Mouse (Mus musculus): ENCODE results near the gene Krtap3-2. TPM values are rescaled to one million over a fixed set of nuclear protein-coding genes. Genes with fewer than 3 reads are reported as not detected.
"Not testable (repeated sequence)": the region's sequence is repeated elsewhere in the genome, so short reads cannot be mapped to it uniquely, and the experiment has no call there.

Krtap3-2 gene
- polyA plus RNA-seq (2015; fragmentation: Nextera tagmentation; extraction: Ambion mirVana): not detected in 2 replicates

DNA sequence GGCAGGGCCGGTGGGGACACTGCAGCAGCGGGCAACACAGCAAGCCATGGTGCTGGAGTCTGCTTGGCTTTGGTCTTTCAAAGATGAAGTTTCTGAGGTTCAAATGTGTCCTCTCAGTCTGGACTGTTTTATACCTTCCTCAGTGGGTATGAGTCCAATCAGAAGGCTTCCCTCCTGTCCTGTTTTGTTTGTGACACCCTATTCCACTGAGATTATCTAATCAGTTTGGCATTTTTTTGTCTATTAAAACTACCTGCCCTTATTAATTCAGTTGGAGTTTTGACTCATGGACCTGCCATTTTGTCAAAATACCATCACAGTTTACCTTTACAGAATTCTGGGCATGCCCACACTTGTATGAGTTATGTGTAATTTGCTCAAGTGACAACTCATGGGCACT, at the start of gene Krtap3-2:
Krtap3-2 (minus strand) TSS at position 101 of the 400 bp plus-strand sequence.
- 84% methylated on average over 2 of the region's 2 CpGs for WGBS
- no peaks in the 10 kb centered on the region for H3K4me1 ChIP-seq
- no peak within 1 kb of the TSS for H3K27ac ChIP-seq
- no peak within 1 kb of the TSS for H3K4me2 ChIP-seq
- H3K9ac ChIP-seq: no peak within 1 kb of the TSS
- no peaks in the 10 kb centered on the region for H3K36me3 ChIP-seq
- no peaks in the 10 kb centered on the region for H3K27me3 ChIP-seq (replicated peaks)
- ATAC-seq (ENCODE audit: insufficient read depth, low FRiP score, low read depth): no peak
- H3K4me3 ChIP-seq (replicated peaks): no peak within 1 kb of the TSS
- H3K9me3 ChIP-seq: no peaks in the 10 kb centered on the region

DNA sequence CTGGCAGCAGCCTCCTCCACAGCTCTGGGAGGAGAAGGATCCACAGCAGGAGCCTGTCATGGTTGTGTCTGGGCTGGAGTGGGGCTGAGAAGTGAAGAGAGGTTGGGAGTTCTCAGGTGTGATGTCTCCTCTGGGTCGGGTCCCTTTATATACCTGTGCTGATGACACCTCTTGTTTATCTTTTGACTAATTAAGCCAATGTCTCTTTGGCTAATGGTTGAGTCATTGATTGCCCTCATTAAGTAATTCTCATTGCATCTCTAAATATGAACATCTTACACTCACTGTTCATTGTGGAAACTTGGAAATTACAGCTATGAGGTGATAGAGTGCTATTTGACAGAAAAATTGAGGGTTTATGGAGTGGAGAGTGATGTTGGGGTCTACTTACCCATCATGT, 46.6 kb upstream of the Krtap3-2 start, which contains the start of gene Gm11938:
Gm11938 (minus strand) TSS at position 101 of the 400 bp plus-strand sequence.
- H3K9ac ChIP-seq; H3K27ac ChIP-seq; H3K4me1 ChIP-seq; H3K36me3 ChIP-seq; H3K4me3 ChIP-seq (replicated peaks); H3K27me3 ChIP-seq (replicated peaks); H3K9me3 ChIP-seq; H3K4me2 ChIP-seq; ATAC-seq (ENCODE audit: insufficient read depth, low FRiP score, low read depth): not testable (repeated sequence)
- WGBS: 48% methylated on average over 1 of the region's 1 CpGs

DNA sequence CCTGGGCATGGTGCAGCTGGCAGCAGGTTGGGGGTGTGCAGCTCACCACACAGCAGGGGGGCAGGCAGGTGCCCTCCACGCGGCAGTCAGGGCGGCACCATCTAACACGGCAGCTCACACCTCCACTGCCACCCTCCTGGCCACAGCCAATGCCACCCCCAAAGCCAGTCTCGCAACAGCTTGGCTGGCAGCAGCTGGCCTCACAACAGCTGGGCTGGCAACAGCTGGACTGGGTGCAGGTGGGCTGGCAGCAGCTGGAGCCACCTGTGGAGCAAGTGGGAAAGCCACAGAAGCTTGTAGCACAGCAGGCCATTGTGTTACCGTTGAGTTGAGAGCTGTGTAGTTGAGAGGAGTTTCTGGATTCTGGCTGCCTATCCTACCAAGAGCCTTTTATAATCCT, 41.1 kb upstream of the Krtap3-2 start, which contains the start of gene Krtap9-3:
Krtap9-3 (minus strand) TSS at position 364 of the 400 bp plus-strand sequence.
- not testable (repeated sequence) for H3K9ac ChIP-seq; H3K4me1 ChIP-seq; H3K4me2 ChIP-seq; H3K4me3 ChIP-seq (replicated peaks); ATAC-seq (ENCODE audit: insufficient read depth, low FRiP score, low read depth); H3K27me3 ChIP-seq (replicated peaks); H3K27ac ChIP-seq; H3K9me3 ChIP-seq; H3K36me3 ChIP-seq
- 72% methylated on average over 6 of the region's 6 CpGs for WGBS

DNA sequence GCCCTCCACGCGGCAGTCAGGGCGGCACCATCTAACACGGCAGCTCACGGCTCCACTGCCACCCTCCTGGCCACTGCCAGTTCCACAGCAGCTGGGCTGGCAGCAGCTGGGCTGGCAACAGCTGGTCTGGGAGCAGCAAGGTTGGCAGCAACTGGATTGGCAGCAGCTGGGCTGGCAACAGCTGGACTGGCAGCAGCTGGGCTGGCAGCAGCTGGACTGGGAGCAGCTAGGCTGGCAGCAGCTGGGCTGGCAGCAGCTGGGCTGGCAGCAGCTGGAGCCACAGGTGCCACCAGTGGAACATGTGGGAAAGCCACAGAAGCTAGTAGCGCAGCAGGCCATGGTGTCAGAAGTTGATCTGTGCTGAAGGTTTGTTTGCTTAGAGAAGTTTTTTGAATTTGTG, 34.3 kb upstream of the Krtap3-2 start, which contains the start of gene Krtap1-3:
Krtap1-3 (minus strand) TSS at position 359 of the 400 bp plus-strand sequence.
- H3K36me3 ChIP-seq: no peaks in the 10 kb centered on the region
- H3K4me3 ChIP-seq (replicated peaks): no peak within 1 kb of the TSS
- no peak within 1 kb of the TSS for H3K9ac ChIP-seq
- no peaks in the 10 kb centered on the region for H3K9me3 ChIP-seq
- ATAC-seq (ENCODE audit: insufficient read depth, low FRiP score, low read depth): no peak
- H3K4me1 ChIP-seq: no peaks in the 10 kb centered on the region
- no peak within 1 kb of the TSS for H3K4me2 ChIP-seq
- no peaks in the 10 kb centered on the region for H3K27me3 ChIP-seq (replicated peaks)
- no peak within 1 kb of the TSS for H3K27ac ChIP-seq
- WGBS: 81% methylated on average over 6 of the region's 6 CpGs

DNA sequence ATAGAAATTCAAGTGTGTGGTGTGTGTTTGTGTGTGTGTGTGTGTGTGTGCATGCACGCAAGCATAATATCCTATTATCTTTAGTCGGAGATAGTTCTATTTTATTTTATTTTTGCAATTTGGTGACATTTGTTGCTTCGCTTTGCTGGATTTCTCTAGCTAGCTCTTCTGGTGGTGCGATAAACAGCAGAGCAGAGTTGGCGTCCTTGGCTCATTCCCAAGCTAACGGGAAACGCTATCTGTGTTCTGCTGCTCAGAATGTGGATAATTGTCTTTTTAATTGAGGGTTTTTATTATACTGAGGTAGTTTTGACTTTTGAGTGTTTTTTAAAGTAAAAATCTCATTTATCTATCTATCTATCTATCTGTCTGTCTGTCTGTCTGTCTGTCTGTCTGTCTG, 28.4 kb upstream of the Krtap3-2 start:
- H3K9ac ChIP-seq: no peak overlapping the region
- H3K36me3 ChIP-seq: no peaks in the 10 kb centered on the region
- no peak overlapping the region for H3K27ac ChIP-seq
- H3K27me3 ChIP-seq (replicated peaks): no peaks in the 10 kb centered on the region
- no peak overlapping the region for H3K4me2 ChIP-seq
- 81% methylated on average over 7 of the region's 7 CpGs for WGBS
- no peaks in the 10 kb centered on the region for H3K9me3 ChIP-seq
- H3K4me1 ChIP-seq: no peaks in the 10 kb centered on the region
- H3K4me3 ChIP-seq (replicated peaks): no peak overlapping the region
- ATAC-seq (ENCODE audit: insufficient read depth, low FRiP score, low read depth): no peak

DNA sequence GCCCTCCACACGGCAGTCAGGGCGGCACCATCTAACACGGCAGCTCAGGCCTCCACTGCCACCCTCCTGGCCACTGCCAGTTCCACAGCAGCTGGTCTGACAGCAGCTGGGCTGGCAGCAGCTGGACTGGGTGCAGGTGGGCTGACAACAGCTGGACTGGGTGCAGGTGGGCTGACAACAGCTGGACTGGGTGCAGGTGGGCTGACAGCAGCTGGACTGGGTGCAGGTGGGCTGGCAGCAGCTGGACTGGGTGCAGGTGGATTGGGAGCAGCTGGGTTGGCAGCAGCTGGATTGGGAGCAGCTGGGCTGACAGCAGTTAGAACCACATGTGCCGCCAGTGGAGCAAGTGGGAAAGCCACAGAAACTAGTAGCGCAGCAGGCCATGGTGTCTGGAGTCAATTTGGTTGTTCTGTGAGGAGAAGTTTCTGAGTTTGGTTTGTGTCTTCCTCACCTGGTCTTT, 26.6 kb upstream of the Krtap3-2 start, which contains the start of gene Krtap1-4:
Krtap1-4 (minus strand) TSS at position 410 of the 460 bp plus-strand sequence.
- Histone ChIP-seq H3K4me1 (no peaks in the 10 kb centered on the region), H3K36me3 (no peaks in the 10 kb centered on the region), H3K9me3 (no peaks in the 10 kb centered on the region), H3K4me3 (replicated peaks) (no peak within 1 kb of the TSS), H3K9ac (no peak within 1 kb of the TSS), H3K27me3 (replicated peaks) (no peaks in the 10 kb centered on the region), H3K27ac (no peak within 1 kb of the TSS), H3K4me2 (no peak within 1 kb of the TSS)
- no peak for ATAC-seq (ENCODE audit: insufficient read depth, low FRiP score, low read depth)
- WGBS: 77% methylated on average over 5 of the region's 5 CpGs

DNA sequence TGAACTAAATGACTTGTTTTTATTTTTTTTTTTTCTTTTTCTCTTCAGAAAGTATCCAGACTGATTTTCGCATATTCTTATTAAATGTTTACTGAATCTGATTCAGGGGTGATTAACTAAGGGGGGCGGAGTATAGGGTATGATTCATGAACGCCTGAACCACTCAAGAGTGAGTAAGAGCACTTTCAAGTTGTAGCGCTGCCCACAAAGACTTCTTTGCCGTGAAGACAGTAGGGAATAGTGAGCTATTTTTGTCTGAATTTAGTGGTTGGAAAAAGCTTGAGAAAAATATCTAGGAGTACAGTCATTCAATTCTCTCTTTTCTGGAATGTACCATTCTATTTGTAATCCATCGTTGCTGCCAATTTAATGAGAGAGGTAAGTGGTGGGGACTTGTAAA, 24.9 kb upstream of the Krtap3-2 start:
- no peak overlapping the region for H3K4me2 ChIP-seq
- H3K36me3 ChIP-seq: no peaks in the 10 kb centered on the region
- H3K27me3 ChIP-seq (replicated peaks): no peaks in the 10 kb centered on the region

DNA sequence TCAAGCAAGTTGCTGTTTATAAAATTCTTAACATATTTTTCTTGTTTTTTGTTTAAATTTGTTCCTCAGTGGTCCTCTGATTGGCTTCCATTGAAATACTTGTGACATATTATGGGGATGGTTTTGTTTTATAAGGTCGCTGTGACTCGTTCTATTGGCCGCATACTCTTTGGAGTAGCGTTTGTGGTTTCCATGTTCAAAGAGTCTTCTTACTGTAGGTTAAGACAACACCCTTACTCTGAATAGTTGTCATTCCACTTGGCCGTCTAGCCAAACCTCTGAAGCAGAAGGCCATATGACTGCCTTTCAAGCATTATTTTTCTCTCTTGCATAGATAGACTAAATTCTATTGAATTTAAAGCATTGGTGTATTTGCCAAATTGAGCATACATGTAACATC, 24.4 kb upstream of the Krtap3-2 start:
- H3K36me3 ChIP-seq: no peaks in the 10 kb centered on the region
- no peak overlapping the region for H3K4me2 ChIP-seq
- no peak overlapping the region for H3K9ac ChIP-seq
- H3K27ac ChIP-seq: no peak overlapping the region
- no peak overlapping the region for H3K4me3 ChIP-seq (replicated peaks)
- H3K4me1 ChIP-seq: no peaks in the 10 kb centered on the region
- H3K9me3 ChIP-seq: no peaks in the 10 kb centered on the region
- no peak for ATAC-seq (ENCODE audit: insufficient read depth, low FRiP score, low read depth)
- H3K27me3 ChIP-seq (replicated peaks): no peaks in the 10 kb centered on the region
- 92% methylated on average over 5 of the region's 5 CpGs for WGBS

More for the DNA sequence above, 24.9 kb upstream of the Krtap3-2 start:
- ATAC-seq (ENCODE audit: insufficient read depth, low FRiP score, low read depth): no peak
- no peak overlapping the region for H3K4me3 ChIP-seq (replicated peaks)
- H3K27ac ChIP-seq: no peak overlapping the region
- no peak overlapping the region for H3K9ac ChIP-seq
- 81% methylated on average over 6 of the region's 6 CpGs for WGBS
- no peaks in the 10 kb centered on the region for H3K9me3 ChIP-seq
- H3K4me1 ChIP-seq: no peaks in the 10 kb centered on the region

DNA sequence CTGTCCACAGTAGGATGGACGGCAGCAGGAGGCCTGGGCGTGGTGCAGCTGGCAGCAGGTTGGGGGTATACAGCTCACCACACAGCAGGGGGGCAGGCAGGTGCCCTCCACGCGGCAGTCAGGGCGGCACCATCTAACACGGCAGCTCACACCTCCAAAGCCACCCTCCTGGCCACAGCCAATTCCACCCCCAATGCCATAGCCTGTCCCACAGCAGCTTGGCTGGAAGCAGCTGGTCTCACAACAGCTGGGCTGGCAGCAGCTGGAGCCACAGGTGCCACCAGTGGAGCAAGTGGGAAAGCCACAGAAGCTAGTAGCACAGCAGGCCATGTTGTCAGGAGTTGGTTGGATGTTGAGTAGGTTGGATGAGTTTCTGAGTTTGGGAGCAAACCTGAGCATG, 24.0 kb upstream of the Krtap3-2 start, which contains the start of gene Krtap1-5:
Krtap1-5 (minus strand) TSS at position 381 of the 400 bp plus-strand sequence.
- Histone ChIP-seq H3K9ac (no peak within 1 kb of the TSS), H3K27ac (no peak within 1 kb of the TSS), H3K36me3 (no peaks in the 10 kb centered on the region), H3K4me2 (no peak within 1 kb of the TSS), H3K27me3 (replicated peaks) (no peaks in the 10 kb centered on the region), H3K4me3 (replicated peaks) (no peak within 1 kb of the TSS), H3K9me3 (no peaks in the 10 kb centered on the region), H3K4me1 (no peaks in the 10 kb centered on the region)
- WGBS: 80% methylated on average over 6 of the region's 6 CpGs
- ATAC-seq (ENCODE audit: insufficient read depth, low FRiP score, low read depth): no peak

DNA sequence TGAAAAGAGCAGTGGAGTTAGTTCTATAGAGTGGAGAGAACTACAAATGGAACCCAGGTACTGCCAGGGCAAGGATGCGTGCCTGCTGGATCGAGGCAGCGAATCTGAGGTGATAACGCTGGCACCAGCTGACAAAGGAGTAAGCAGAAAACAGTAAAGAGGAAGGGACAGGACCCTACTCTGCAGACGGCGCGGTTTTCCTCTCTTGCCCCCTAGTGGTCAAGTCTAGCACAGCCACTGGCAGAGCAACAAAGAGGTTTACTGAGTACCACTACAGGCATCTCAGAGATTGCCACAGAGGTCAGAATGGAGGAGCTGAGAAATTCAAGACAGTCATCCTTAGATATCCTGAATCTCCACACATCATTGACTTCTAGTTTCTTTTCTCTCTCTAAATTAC, 17.5 kb upstream of the Krtap3-2 start:
- Histone ChIP-seq H3K4me1 (no peaks in the 10 kb centered on the region), H3K9me3 (no peaks in the 10 kb centered on the region), H3K4me2 (peak overlapping the region; percentile 45; the same call in 1 of the 2 replicates), H3K9ac (no peak overlapping the region), H3K27me3 (replicated peaks) (no peaks in the 10 kb centered on the region), H3K36me3 (no peaks in the 10 kb centered on the region), H3K4me3 (replicated peaks) (no peak overlapping the region), H3K27ac (no peak overlapping the region)
- ATAC-seq (ENCODE audit: insufficient read depth, low FRiP score, low read depth): no peak
- WGBS: 2% methylated on average over 7 of the region's 7 CpGs

DNA sequence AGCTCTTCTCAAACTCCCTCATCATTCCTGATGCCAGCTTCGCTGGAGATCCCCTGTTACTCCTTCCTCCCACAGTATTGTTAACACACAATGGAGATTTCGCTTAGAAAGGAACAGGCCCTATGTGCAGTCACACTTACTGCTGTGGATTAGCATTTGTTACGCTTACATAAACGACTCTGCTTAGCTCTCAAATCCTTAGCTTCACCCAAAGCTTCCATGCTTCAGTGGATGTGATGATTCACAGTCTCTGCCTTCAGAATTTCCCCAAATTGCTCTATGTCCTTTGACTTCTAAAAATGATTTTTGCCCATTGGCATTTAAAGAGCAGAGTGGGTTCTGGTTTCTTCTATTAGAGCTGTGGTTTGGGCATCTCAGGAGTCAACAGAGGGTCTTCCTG, 16.5 kb upstream of the Krtap3-2 start:
- Histone ChIP-seq H3K4me2 (no peak overlapping the region), H3K9me3 (no peaks in the 10 kb centered on the region), H3K27me3 (replicated peaks) (no peaks in the 10 kb centered on the region), H3K27ac (no peak overlapping the region), H3K9ac (no peak overlapping the region), H3K4me3 (replicated peaks) (no peak overlapping the region), H3K36me3 (no peaks in the 10 kb centered on the region), H3K4me1 (no peaks in the 10 kb centered on the region)
- 66% methylated on average over 4 of the region's 4 CpGs for WGBS
- no peak for ATAC-seq (ENCODE audit: insufficient read depth, low FRiP score, low read depth)

DNA sequence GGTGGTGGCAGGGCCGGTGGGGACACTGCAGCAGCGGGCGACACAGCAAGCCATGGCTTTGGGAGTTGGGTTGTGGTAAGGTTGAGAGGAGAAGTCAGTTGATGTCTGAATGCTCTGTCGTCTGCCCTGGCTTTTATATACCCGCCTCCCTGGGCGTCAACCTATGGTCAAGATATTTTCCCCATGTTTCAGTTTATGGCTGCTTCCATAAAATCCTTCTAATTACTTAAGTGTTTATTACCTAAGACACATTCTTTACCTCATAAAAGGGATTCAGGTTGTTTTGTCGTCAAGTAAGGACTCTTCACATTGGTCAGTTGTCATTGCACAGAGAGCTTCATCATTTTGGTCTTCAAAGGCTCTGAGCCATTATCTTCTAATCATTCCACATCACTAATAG, 9.9 kb upstream of the Krtap3-2 start, which contains the start of gene Krtap3-1:
Krtap3-1 (minus strand) TSS at position 101 of the 400 bp plus-strand sequence.
- no peaks in the 10 kb centered on the region for H3K36me3 ChIP-seq
- no peaks in the 10 kb centered on the region for H3K27me3 ChIP-seq (replicated peaks)
- H3K9ac ChIP-seq: no peak within 1 kb of the TSS
- H3K9me3 ChIP-seq: no peaks in the 10 kb centered on the region
- no peak within 1 kb of the TSS for H3K27ac ChIP-seq
- H3K4me1 ChIP-seq: no peaks in the 10 kb centered on the region
- 85% methylated on average over 7 of the region's 7 CpGs for WGBS
- no peak within 1 kb of the TSS for H3K4me2 ChIP-seq
- no peak within 1 kb of the TSS for H3K4me3 ChIP-seq (replicated peaks)
- ATAC-seq (ENCODE audit: insufficient read depth, low FRiP score, low read depth): no peak

DNA sequence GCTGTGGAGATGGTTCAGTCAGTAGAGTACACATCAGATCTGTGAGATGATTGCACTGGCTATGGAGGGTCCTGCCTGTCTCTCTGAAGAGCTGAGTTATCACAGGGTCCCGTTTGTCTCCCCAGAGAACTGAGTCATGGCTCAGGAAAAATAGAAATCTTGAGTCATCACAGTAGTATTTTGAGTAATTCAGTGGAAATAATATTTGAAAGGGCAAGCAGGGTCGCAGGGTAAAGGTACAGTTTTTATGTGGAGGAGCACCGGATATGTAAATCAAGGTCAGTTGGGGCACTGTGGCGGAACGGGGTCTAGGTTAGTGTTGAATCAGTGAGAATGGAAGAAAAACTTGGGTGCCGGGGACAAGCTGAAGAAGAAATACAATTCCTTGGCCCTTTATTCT, 5.9 kb upstream of the Krtap3-2 start:
- H3K27me3 ChIP-seq (replicated peaks): no peaks in the 10 kb centered on the region
- no peak overlapping the region for H3K27ac ChIP-seq
- H3K9me3 ChIP-seq: no peaks in the 10 kb centered on the region
- no peaks in the 10 kb centered on the region for H3K36me3 ChIP-seq
- 78% methylated on average over 6 of the region's 6 CpGs for WGBS
- no peak overlapping the region for H3K9ac ChIP-seq
- no peak overlapping the region for H3K4me3 ChIP-seq (replicated peaks)
- H3K4me1 ChIP-seq: no peaks in the 10 kb centered on the region
- H3K4me2 ChIP-seq: no peak overlapping the region
- no peak for ATAC-seq (ENCODE audit: insufficient read depth, low FRiP score, low read depth)

All from stomach, embryonic 15.5 days (tissue).